Mouse (Mus musculus) MN1 (cell line): ENCODE data around the gene Gstp1.
"Not testable (repeated sequence)": the region's sequence is repeated elsewhere in the genome, so short reads cannot be mapped to it uniquely, and the experiment has no call there.

Source experiments
- DNase-seq: peaks from one replicate; pipeline ENCODE4 v3.0.0-alpha.2; 2016; ENCODE audit warnings: low spot score

Gstp1 gene

DNA sequence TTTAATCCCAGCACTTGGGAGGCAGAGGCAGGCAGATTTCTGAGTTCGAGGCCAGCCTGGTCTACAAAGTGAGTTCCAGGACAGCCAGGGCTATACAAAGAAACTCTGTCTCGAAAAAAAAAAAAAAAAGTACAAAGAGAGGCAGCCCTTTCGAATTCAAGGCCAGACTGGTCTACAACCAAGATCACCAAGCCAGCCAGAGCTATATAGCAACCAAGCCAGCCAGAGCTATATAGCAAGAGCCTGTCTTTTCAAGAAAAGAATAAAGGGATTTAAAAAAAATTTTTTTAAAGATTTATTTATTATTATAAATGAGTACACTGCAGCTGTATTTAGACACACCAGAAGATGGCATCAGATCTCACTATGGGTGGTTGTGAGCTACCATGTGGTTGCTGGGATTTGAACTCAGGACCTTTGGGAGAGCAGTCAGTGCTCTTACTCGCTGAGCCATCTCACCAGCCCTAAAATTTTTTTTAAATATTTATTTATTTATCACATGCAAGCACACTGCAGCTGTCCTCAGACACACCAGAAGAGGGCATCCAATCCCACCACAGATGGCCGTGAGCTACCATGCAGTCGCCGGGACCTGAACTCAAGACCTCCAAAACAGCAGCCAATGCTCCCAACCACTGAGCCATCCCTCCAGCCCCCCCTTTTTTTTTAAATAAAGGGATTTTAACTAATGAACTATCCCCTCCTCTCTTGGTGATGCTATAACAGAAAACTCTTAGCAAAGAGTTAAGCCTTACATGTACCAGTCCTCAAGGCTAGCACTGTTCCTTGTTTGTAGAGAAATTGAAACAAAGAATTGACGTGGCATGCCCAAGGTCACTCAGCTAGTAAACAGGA lies 22.5 kb upstream of the Gstp1 start:
- DNase-seq: not testable (repeated sequence)

DNA sequence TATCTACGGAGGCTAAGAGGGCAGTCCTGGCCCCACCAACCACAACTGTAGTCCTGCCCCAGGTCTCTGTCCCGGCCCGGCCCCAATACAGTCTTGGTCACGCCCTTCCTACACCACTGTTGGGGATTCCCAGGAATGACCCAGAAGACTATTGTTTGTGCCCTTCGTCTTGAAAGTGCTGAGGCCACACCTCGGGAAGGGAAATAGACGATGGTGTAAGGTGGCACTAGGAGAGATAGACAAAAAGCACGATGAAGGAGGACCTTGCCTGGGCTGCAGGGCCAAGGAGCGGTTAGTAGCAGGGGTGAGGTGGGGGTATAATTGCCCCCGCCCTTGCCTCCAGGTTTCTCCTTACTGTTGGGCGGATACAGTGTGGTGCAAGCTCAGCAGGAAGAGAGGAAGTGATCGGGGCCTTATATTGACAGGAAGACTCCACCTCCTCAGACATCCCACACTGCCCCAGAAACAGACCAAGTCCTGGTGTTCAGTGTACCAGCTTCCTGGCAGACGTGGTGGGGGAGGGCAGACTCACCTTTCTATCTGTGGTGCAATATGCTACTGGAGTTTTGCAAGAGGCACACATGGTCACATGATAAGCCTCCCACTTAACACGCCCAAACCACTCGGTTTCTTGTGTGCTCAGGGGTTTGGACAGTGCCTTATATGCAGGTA lies 21.4 kb upstream of the Gstp1 start, which contains the start of gene Gstp3:
Gstp3 (minus strand) TSS at position 501 of the 672 bp plus-strand sequence.
- DNase-seq: no peak

DNA sequence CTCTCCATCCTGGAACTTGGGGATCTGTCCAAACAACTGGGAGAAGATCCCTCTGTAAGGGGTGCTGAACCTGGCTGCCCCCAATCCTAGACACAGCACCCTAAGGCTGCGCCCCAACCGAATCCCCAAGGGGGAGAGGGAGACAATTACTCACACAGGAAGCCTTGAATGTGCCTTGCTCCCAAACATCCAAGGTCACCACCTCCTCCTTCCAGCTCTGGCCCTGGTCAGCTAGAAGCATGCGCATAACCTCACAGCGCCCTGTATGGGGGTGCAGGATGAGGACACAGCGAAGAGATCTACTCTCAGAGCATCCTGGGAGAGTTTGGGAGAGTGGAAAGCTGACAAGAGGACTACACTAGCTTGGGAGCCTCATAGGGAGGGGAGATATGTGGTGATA lies 20.8 kb upstream of the Gstp1 start:
- DNase-seq: no peak

DNA sequence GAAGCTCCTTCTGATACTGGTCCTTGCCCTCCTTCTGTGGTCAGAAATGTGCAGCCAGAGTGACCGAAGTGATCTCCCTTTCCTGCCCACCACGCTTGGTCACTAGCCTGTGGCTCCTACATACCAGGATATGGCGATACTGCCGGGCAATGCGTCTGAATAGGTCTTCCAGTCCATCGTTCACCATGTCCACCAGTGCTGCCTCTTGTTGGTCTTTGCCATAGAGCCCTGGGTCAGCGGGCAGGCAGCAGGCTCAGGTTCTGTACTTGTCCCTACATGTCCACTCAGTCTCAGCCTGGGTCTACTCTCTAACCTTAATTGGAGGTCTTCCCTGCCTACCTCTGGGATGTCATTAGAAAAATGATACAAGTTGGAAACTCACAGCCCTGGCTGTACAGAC lies 20.2 kb upstream of the Gstp1 start:
- DNase-seq: no peak

DNA sequence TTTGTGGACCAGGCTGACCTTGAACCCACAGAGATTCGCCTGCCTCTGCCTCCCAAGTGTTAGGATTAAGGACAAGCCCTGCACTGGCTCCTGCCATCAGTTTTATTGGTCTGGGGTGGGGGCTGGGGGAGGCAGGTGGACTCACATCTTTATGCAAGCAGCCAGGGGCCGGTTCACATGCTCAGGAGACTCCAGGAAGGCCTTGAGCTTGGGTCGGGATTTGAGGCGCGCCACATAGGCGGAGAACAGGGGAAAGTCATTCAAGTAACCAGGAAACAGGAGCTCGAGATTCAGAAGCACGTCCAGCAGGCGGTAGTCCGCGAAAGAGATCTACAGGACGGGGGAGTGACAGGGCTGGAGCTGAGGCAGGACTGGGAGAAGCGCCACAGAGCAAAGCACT lies 19.6 kb upstream of the Gstp1 start:
- no peak for DNase-seq

DNA sequence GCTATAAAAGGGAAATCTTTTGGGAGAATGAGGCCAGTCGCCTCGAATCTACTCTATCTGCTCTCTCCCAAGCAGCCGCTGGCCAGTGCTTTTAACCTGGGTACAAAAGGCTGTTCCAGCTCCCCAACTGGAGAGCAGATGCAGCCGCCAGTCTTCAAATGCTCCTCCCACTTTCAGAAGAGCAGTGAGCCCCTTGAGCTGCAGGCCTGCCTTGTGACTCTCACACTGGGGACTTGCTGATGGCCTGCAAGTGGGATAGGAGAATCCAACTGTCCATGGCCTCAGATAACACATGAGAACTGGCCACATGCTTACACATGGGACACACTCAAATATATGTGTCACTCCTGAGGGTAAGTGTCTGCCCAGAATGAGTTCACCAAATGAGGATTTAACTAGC lies 18.9 kb upstream of the Gstp1 start:
- no peak for DNase-seq

DNA sequence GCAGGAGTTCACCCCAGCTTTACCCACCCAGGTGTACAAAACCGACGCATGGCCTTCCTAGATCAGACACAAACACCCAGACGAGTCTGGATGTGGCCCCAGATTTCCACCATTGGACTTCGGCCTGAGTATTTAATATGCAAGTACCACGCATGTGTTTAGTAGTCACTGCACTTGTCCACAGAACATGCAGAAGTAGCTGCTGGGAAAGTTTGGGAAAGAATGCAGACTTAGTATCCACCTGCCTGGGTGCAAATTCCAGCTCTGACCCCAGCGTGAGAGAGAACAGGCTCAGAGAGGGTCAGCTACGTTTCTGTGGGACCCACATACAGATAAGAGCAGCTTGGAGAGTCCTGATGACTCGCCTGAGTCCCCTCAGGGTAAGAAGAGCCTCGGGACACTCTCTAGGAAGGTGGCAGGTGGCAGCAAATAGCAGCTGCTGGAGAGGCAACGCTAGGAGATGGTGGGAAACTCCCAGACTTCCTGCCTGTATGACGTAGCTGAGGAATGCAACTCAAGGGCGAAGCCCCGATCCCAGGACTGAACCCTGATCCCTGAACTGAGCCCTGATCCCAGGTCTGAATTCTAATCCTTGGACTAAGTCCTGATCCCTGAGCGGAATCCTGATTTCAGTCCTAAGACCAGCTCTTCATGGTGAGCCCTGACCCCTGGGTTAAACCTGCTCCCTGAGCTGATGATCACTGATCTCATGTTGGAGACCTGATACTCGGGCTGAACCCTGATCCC lies 18.3 kb upstream of the Gstp1 start:
- no peak for DNase-seq

DNA sequence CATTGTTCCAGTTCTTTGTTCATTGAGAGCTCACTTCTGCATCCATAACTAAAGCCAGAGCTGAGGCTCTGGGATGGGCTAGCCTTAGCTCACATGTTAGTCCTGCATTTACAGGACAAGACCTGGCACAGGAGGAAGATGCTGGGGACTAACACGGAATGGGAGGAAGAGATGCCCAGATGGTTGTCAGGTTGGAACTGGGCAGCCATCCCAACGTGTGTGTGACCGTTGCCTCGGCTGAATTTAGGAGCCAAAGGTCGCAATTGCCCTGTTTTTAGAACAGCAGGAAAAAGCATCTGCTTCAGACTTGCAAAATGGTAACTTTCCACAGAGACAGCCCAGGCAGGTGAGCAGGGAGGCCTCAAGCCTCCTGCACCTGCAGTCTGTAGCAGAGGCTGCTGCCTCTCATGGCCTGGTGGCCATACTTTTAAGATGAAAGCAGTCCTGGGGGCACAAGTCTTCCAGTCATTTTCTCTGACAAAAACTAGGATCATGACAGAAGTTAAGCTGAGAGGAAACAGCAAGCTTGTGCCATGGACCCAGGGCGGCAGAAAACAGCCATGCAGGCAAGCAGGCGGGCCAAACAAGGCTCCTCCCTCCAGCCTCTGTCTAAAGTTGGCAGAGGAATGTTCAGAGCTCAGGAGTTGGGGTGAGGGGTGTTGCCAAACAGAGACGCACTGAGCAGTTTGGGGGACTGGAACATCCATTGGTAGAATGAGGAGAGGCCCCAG lies 17.6 kb upstream of the Gstp1 start:
- no peak for DNase-seq

DNA sequence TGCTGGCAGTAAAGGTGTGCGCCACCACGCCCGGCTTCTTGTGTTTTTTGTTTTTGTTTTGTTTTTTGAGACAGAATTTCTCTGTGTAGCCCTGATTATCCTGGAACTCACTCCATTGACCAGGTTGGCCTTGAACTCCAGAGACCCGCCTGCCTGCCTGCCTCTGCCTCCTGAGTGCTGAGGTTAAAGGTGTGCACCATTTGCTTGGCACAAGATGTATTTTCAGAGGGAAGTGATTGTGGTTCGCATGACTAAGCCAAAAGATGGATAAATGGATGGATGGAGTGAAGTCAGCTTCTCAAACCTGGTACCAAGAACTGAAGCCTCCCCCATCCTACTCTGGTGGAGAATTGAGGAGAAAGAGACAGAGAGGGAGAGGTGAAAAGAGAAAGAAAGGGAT lies 16.8 kb upstream of the Gstp1 start:
- no peak for DNase-seq

DNA sequence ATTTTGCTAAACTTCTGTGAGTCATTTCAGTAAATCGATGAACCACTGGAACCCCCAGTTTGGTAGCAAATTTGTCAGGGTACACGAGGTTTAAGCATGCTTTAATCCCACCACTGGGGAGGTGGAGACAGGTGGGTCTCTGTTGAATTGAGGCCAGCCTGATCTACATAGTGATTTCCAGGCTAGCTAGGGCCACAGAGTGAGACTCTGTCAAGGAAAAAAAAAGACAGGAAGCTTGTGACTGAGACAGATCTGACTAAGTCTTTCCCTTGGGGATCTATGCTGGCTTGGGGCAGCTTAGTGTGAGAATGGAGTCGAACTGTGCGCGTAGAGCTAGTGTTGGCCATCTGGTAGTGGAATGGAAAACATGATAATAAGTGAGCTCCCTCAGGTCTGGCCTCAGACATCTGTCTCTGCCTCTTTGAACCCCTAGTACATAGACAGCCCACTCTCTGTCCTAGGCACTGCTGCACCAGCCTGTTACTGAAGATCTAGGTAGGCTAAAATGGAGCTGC lies 14.8 kb upstream of the Gstp1 start:
- DNase-seq: no peak

DNA sequence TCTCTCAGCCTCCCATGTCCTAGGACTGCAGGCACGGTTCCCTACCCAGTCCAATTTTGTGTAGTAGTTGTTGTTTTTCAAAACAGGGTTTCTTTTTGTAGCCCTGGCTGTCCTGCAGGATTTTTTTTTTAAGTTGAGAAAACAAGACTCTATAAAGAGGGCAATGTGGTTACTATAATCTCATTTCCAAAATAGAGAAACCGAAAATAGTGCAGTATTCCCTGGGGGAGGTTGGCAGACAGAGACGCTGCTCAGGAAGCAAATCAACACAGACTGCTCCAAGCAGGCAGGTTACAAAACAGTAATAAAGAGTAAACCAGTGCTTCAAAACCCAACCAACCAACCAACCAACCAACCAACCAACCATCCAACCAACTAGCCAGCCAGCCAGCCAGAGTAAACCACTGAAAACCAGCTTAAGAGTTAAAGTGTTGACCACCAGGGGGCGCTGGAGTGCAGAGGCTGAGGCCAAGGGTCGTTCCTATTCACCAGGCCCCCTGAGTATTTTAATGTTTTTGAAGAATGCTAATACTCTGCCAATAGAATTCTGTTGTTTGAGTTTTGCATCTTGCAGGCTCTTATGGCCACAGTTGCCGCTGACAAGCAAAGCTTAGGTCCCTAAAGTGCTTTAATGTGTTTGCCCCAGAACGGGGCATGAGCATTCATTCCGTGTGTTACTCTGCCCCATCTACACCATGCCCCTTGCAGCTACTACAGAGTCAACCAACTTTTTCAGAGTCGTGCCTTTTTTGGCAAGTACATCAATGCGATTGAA lies 14.1 kb upstream of the Gstp1 start:
- peak; percentile 50 for DNase-seq

DNA sequence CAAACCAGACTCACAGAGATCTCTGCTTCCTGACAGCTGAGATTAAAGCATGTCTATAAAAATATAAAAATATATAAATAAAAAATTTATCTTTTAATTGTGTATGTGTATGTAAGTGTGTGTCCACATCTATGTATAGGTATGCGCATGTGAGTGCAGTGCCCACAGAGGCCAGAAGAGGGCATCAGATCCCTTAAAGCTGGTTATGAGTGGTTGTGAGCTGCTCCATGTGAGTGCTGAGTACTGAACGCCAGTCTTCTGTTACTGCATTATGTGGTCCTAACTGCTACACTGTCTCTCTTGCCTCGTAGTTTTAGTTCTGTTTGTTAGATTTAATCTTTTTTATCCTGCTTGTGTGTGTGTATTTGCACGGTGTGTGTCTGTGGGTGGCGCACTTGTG lies 13.2 kb upstream of the Gstp1 start:
- DNase-seq: no peak

DNA sequence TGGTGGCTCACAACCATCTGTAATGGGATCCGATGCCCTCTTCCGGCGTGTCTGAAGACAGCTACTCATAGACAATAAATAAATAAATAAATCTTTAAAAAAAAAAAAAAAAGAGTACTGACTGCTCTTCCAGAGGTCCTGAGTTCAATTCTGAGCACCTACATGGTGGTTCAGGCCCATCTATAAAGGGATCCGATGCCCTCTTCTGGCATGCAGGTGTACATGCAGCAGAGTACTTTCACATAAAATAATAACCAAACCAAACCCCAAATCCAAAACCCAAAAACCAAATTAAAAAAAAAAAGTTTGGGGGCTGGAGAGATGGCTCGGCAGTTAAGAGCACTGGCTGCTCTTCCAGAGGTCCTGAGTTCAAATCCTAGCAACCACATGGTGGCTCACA lies 11.3 kb upstream of the Gstp1 start:
- DNase-seq: not testable (repeated sequence)

DNA sequence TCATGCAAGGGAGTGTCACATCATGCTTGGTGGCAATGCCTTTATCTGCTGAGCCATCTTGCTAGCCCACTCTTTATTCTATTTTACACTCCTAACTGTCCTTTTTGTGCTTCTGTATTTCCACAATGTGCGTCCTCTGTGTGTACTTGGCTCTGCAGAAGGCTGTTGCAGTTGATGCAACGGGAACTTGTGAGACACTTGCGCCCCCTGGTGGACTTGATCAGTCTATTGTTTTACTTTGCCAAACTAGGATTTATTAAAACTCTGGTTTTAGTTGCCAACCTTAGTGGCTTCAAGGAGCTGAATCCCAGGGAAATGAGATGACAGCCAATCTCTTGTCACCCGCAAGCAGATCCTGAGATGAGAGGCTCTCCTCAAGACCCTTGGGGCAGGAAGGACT lies 10.1 kb upstream of the Gstp1 start:
- DNase-seq: peak; percentile 66

DNA sequence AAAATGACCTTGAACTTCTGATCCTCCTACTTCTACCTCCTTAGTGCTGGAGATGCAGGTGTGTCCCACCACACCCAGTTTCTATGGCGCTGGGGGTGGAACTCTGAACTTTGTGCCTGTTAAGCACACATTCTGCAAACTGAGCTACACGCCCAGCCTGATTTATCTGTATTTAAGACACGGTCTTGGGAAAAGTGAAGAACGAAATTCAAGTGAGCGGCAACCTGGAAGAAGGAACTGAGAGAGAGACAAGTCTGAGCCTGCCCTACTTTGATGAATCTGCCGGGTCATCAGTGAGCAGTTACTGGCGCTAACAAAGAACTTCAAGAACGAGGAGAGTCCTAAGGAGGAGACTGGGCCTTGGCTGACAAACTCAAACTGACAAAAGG lies 9.1 kb upstream of the Gstp1 start:
- DNase-seq: no peak

DNA sequence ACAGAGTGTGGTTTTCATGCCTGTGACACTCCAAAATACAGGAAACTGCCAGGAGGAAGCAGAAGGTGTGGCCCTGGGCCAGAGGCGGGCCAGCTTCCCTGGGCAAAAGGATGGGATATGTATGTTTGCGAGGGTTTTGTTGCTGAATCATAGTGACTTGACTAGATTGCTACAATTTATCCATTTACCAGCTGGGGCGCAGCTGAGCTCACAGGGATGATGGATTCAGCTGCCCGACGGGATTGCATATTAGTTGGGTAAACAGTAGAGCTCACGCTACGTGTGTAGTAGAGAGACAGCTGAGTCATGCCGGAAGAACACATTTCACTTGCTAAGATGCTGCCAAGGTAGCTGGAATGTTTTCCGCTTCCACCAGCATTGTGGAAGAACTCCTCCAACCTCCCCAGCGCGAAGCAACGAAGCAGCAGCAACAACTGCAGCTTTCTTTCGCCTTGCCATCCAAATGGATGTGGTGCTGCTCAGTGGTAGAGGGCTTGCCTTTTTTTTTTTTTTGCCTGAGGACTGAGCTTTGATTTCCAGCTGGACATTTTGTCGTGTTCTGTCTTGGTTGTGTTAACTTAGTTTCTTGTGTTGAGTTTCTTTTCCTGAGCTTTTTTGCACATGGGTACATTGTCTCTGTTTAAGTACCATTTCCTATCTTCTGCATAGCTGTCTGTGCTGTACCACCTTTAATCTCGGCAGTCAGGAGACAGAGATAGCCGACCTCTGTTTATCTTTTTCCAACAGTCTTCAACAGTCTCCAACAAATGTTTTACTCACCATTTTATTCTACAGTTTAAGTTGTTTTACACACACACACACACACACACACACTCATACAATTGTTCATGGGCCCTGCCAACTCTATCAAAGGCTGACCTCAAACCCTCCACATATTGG lies 8.4 kb upstream of the Gstp1 start, which contains the start of gene Gstp2:
Gstp2 (minus strand) TSS at position 58 of the 900 bp plus-strand sequence.
- peak; percentile 90 for DNase-seq

DNA sequence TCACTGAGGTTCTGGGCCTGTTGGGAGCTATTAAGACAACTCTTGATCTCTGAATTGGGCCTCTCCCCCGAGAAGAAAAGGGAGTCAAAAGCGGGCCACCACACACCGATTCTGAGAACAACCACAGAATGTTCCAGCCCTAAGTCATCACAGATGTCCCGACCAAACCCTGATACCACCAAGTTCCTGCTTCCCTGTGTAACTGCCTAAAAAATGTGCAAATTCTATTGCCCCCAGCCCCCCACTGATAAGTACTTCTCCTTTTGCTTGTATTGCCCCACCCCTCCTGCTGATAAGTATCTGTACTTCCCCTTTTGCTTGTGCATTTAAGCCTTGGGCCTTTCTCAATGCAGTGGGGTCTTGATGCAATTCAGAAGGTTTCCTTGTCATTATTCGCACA lies 6.3 kb upstream of the Gstp1 start:
- not testable (repeated sequence) for DNase-seq

DNA sequence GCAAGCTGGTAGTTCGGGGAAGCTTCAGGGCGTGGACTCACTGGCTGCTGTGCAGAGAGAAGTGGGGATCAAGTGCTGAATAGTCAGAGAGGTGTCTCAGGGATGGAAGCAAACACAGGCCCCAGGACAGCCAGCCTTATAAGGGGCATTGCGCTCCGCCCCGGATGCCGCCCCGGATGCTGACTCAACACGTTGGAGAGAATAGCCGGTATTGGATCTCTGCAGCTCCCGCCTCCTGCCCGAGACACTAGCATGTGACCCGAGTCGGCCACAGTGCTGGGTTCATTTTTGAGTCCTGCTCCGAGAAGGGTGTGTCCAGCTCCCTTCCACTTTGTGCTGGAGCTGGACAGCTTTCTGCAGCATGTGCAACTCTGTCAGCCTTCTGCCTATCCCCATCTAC lies 4.3 kb upstream of the Gstp1 start:
- no peak for DNase-seq

DNA sequence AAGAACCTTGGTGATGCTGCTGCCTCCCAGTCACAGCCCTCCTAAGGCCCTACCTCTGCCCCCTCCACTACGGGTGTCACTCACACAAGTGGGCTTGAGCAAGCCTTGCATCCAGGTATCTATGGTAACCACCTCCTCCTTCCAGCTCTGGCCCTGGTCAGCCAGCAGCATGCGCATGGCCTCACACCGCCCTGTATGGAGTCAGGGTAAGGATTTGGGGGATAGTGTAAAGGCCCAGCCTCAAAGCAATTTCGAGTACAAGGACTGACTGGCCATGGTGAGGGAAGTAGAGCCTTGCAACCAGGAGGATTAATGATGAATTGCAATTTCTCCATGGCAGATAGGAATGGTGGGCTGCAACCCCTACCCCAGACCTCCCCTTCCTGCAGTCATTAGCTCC lies 3.7 kb upstream of the Gstp1 start:
- DNase-seq: not testable (repeated sequence)

DNA sequence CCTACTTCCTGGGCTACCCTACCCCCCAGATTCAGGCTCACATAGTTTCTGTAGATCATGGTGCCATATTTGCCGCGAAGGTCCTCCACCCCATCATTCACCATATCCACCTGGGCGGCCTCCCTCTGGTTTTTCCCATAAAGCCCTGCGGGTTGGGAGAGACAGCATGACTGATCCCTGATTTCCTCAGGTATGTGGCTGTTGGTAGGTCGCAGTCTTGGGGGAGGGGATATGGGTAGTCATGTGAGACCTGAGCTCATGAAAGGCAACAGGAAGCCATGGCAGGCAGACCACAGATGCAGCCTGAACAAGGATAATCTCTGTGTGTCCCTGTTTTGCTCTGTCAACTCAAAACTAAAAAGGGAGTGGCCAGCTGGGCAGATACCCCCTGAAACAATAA lies 3.2 kb upstream of the Gstp1 start:
- DNase-seq: not testable (repeated sequence)
